Mouse (Mus musculus) yolk sac, embryonic 10.5 days (tissue): ENCODE data around the gene Nol3.
"Not testable (repeated sequence)": the region's sequence is repeated elsewhere in the genome, so short reads cannot be mapped to it uniquely, and the experiment has no call there.

ENCODE experiments used
- DNase-seq: peaks from one replicate; pipeline ENCODE4 v3.0.0-alpha.2; 2017; ENCODE audit warnings: low spot score

Gene Nol3

GRCm38 (mm10) chr8:105275840-105276239 lies at the start of gene Nol3:
TSS of gene Nol3 (plus strand) at chr8:105276140.
- no peak for DNase-seq

DNA sequence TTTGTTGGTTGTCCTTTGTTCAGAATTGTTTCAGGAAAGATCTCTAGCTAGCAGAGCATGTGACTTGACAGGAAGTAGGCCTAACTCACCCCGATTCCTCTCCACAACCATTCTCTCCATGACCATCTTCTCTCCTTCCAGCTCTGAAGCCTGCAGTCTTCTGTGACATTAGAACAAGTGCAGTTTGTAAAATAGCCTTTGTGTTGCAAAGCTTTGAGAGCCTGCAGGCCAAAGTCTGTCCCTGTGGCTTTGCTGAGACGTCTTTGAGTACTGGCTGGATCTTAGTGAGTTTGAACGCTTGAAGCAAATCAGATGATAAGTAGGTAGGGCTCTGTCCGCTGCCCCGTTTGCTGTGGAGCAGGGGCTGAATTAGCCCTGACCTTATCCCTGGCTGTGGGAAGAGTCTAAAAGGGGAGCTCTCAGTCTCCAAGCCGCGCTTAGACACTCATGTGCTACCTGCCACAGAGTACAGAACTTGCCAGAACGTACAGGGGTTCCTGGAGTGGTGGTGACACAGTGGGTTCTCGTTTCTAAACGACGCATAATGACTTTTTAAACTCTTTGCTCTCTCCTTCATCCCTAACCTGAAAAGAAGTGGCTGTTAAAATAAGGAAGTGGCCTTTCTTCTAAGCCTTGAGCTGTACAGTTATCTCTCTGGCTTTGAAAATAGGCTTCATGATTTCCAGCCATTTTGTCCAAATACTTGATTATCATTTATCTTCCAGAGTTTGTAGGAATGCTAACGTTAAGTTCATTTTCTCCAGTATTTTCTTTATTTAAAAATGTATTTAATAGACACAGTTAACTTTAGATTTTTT lies 44.2 kb upstream of the Nol3 start:
- DNase-seq: no peak

- not testable (repeated sequence) for DNase-seq
Observed at GRCm38 (mm10) chr8:105232321-105232693, 43.6 kb upstream of the Nol3 start.

GRCm38 (mm10) chr8:105233126-105233935 lies 42.6 kb upstream of the Nol3 start:
- no peak for DNase-seq

- no peak for DNase-seq
Observed at GRCm38 (mm10) chr8:105235206-105235605, 40.7 kb upstream of the Nol3 start.

DNA sequence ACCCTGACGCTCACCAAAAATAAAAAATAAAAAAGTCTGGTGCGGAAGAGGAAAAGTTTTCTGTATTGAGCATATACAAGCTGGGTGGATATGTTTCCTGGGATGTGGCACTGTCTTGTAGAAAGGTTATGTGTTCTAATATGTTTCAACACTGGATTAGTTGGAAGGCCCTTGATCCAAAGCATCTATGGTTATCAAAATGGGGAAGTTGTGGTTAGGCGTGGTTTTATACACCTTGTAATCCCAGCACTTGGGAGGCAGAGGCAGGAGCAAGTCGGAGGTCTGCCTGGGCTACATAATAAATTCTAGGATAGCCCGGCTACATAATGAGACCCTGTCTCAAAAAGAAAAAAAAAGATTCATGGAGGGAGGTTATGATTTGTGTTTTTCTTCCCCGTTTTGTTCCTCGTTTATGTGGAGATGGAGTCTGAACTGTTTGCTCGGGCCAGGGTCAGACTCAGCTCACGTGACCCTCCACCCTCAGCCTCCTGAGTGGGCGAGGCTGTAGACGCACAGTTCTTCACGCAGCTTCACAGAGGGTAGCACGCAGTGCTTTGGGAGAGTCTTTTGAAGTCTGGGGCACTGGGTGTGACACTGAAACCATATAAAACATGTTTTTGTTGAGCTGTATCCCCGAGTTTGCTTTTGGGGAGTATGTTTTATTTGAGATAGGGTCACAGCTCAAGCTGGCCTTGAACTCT lies 38.3 kb upstream of the Nol3 start:
- DNase-seq: no peak

DNA sequence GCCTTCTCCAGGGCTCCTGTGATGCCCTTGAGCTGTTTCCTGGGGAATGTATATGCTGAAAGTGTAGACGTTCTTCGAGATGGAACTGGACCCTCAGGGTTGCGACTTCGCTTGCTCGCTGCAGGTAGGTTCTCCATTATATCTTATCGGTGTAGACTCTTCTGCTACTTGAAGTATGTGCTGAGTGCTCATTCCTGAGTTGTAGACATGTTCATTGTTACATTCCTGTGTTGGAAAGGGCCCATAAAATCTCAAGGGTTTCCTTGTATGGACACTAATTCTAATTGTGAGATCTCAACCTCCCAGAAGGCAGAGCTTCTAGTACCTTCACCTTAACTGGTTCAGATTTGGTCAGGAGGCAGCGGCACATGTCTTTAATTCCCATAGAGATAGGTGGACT lies 34.9 kb upstream of the Nol3 start:
- DNase-seq: no peak

DNA sequence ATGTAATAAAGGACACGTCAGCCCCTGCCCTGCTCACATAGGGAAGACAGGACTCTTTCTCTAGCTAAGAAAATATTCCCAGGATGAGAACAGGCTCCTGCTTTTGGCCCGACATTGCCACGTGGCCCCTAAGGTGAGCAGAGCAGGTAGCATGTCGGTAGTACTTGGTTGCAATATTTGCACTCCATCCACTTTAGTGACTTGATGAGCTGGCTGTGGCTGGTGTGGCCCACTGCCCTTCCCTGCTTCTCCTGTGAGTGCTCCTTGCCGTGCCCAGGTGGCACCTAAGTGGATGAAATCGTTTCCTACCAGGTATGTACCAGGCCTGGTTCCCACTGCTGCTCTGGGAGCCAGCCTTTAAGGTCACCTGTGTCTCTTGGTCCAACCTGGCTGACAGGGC lies 24.0 kb upstream of the Nol3 start:
- no peak for DNase-seq

DNA sequence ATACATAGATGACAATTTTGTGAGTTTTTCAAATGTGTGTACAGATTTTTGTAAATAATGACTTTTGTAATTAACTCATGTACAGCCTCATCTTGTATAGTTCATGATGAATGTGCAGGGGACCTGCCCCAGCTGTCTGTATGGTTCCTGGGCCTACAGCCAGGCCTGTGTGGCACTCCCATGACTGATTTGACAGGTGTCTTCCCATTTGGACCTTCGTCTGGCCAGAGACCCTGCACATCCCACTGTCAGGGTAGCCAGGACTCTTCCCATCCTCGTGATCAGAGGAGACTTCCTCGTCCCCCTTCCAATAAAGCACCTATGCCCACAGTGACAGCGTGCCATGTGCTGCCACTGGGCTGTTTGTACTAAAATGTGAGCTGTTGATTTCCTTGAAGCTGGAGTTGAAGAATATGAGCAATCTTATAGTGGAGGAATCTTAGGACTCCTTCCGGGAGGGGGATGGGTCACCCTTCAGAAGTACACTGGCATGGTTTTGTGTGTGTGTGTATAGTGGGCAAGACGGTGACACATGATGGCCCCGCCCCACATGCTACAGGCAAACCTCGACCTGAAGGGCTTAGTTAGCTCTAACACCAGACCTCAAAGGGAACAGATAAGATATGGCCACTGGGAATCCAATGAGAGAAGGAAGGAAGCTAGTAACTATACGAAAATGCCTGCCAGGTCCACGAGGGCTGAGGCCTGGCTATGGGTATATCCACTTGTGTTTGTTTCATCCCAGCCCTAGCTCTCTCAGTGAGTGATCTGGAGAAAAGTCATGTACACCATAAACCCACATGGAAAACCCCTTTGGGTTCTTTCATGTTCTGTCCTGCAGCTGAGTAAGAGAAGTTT lies 23.0 kb upstream of the Nol3 start:
- no peak for DNase-seq

DNA sequence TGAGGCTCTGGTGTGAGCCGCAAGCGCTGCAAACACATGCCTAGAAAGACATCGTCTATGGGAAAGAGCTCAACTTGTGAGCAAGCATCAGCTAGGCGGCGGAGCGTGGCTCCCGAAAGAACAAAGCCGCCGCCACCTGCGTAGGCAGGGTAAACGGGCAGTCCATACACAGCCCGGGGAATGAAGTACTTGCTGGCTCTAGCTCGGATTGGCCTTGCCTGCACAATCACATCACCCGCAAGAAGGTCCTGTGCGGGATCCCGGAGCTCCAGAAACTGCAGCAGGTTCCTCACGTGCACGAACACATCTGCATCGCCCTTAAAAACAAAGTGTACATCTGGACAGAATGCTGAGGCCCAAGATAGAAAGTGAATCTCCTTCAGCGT lies 22.2 kb upstream of the Nol3 start:
- DNase-seq: no peak

DNA sequence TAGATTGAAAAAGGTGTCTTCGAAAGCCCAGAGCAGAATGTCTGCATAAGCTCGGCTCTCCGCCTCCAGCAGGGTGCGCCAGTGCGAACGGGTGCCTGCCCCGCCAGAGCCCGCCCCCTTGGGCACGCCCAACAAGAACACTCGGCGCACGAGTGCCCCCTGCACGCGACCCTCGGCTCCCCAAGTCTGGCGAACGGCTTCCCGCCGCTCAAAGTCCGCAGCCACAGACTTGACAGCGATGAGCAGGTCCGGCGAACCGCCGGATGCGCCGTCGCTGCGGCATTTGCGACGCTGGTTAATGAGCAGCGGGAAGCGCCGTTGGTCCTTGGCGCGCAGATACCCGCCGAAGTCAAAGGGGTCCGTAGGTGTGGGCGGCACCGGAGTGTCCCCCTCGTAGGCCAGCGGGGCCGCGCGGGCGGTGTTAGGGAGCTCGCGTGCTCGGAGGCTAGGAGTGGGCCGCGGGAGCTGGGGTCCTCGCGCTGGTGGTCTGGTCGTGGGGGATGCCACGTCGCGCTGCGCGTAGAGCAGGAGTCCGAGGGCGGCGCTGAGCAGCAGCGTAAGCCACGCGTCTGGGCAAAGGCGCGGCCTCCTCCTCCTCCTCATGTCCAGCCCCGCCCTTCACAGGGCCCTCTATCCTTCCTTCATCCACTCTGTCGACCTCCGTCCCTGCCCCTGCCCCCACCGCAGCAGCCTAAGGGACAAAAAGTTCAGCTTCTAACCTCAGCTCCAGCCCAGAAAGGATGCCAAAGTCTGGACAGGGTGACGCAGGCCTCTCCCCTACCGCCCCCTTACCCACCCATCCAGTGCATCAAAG lies 21.6 kb upstream of the Nol3 start:
- DNase-seq: peak; percentile 91

- DNase-seq: peak; percentile 74
Observed at GRCm38 (mm10) chr8:105254966-105255350, 21.0 kb upstream of the Nol3 start, which contains the start of gene B3gnt9. TSS of gene B3gnt9 (minus strand) at chr8:105255153.

DNA sequence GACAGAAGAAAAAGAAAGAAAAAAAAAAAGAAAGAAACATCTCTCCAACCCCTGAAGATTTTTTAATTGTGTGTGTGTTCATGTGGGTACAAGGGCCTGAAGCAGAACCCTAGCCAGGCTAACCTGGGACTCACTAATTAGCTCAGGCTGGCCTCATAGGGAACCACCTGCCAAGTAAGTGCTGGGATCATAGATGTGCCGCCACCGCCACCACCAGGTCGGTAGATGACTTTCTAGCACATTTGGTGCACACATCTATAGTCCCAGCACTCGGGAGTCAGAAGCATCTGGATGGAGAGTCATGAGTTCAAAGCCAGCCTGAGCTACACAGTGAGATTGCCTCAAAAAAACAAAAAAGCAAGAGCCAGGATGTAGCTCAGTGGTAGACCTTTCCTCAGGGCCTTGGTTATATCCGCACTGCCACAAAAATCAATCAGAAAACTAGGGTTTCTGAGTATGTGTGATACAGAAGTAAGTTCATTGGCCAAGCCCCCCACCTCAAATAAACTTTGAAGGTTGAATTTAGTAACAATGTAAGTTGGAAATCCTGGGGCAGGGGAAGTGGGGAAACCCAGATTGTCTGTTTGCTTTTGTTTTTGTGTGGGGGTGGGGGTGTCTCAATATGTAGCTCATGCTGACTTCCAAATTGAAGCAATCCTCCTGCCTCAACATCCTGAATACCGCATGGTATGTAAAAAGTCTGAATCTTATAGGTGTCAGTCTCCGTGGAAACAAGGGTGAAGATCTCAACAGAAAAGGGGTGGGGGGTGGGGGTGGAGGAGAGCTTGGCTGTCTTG lies 18.4 kb upstream of the Nol3 start:
- no peak for DNase-seq

DNA sequence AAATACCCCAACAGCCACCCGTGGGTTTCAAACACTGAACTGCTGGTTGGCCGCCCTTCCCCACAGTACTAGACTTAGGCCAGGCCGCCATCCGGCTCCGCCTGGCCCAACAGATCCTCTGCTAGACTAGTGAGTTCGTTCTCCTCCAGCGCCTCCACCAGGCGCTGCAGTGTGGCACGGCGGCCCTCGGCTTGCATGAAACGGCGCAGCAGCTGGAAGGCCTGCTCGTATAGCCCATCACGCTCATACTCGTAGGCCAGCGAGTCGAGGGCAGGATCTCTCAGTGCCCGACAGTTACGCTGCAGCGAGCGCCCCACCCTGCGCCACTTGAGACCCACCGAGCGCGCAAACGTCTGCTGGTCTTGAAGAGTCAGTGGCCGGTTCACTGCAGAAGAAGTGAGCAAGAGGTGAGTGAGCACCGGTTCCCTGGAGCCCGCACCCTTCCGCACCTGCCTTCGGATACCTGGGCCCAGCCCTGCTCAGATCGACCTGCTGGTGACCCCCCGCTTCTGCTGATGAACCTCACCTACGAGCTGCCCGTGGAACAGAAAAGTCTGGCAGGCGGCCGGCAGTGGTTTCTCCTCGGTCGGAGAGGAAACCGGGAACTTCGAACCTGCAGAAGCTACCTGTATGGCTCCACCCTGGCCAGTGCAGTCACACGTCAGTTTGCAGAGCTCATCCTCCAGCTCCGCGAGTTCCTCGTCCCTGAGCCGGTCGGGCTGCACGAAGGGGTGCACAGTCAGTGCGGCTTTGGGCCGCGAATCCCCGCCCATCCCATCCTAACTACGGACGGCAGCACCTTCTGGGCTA lies 16.8 kb upstream of the Nol3 start:
- DNase-seq: no peak

DNA sequence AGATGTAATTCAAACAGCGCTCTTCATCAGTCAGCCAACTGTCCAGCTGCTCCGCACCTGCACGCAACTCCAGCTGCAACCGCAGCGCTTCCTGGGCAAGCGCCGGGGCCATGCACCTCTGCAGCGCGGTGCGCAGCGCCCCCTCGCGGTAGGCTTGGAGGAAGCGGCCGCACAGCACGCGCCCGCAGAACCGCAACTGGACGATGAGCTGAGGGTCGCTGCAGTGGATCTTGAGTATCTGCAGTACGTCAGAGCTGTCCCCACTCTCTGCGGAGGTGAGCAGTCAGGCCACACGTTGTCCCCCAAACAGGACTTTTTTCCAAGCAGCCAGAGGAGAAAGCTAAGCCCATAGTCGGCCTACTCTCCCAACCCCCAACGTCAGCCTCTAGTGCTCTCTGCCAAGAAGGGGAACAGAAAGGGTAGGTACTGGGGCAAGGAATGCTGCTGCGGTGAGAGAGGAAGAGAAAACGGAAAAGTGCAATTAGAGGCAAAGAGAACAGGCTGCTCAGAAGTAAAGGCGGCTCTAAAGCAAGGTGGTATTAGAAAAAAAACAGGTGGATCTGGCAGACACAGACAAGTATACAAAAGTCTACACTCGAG lies 16.1 kb upstream of the Nol3 start:
- DNase-seq: peak; percentile 68

DNA sequence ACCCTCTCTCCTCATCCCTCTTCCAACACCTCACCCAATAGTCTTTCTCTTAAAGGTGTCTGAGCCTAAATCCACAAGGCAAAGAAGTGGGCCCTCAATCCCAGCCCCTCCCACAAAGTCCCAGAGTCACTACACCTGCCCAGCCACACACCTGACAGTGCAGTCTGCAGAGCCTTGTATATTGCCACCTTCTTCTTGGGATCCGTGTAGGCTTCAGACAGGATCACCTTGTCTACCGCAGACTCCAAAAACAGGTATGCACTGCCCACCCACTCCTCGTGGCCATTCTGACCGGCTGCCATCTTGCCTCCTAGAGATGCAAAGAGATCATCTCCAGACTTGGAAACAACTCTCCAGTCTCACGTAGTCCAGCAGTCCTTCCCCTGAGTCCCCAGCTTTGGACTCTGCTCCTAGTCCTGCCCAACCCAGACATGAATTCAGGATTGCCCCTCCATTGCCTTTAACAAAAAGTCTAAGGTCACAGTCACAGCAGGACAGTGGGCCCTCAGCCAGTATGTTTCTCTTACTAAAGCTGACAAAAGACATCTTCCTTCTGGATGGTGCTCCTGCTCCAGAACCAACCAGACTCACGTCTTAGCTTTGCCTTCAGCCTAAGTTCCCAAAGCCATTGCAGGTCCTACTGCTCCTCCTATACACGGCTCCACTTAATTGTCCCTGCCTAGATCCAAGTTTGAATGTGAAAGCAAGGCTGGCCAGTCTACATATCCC lies 15.4 kb upstream of the Nol3 start:
- no peak for DNase-seq

DNA sequence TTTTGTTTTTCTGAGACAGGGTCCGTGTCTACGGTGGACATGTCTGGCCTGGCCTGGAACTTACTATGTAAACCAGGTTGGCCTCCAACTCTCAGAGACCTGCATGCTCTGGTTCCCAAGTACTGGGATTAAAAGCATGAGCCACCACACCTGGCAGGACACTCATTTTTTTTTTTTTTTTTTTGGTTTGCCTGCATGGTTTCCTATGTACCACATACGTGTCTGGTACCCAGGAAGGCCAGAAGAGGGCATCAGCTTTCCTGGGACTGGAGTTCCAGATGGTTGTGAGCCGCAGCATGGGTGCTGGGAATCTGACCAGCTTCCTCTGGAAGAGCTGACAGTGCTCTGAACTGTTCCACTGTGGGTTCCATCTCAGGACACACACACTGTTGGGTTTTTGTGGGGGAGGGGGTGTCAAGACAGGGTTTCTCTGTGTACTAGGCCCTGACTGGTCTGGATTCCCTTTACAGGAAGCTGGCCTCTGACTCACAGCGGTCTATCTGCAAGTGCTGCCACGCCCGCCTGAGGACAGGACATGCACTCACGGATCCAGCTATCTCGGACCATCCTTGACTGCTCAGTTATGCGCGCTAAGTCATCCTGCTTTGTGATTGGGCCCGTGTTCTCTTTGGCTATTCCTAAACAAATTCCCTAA lies 14.5 kb upstream of the Nol3 start:
- DNase-seq: no peak
